Mouse (Mus musculus): ENCODE results near the gene Gbp8. TPM values are rescaled to one million over a fixed set of nuclear protein-coding genes. Genes with fewer than 3 reads are reported as not detected.
"Not testable (repeated sequence)": the region's sequence is repeated elsewhere in the genome, so short reads cannot be mapped to it uniquely, and the experiment has no call there.

The Gbp8 gene
- polyA plus RNA-seq, 1 experiment = 0.25 TPM

GRCm38 (mm10) chr5:105081900-105082299, 57.4 kb downstream of the Gbp8 start:
- 0 out of 2 replicates have a peak, but pooled peaks cover 3% of the 10 kb centered on the region for H3K9me3 ChIP-seq (replicated peaks; ENCODE audit: control insufficient read depth, insufficient read depth, low read length, poor library complexity, severe bottlenecking)
- no peak overlapping the region for H3K4me3 ChIP-seq (ENCODE audit: low read depth, low read length)
- H3K27me3 ChIP-seq (ENCODE audit: control insufficient read depth, insufficient read depth, low read length, poor library complexity, severe bottlenecking) = no peaks in the 10 kb centered on the region
- H3K9ac ChIP-seq (ENCODE audit: low read depth, poor library complexity, severe bottlenecking) = no peak overlapping the region
- H3K4me1 ChIP-seq (ENCODE audit: control insufficient read depth, insufficient read depth, low read length) = no peaks in the 10 kb centered on the region
- TF ChIP-seq EP300 (IDR thresholded peaks at IDR 0.05; ENCODE audit: insufficient read depth, low read depth, low read length) (no peak), POLR2A (IDR thresholded peaks at IDR 0.05; ENCODE audit: insufficient read depth, low read length) (no peak), CTCF (IDR thresholded peaks at IDR 0.05; ENCODE audit: low read depth, low read length) (no peak)
- H3K27ac ChIP-seq (ENCODE audit: insufficient read depth, low read length) = no peak overlapping the region
- H3K36me3 ChIP-seq (ENCODE audit: control insufficient read depth, insufficient read depth, low read length, poor library complexity, severe bottlenecking) = no peaks in the 10 kb centered on the region

DNA sequence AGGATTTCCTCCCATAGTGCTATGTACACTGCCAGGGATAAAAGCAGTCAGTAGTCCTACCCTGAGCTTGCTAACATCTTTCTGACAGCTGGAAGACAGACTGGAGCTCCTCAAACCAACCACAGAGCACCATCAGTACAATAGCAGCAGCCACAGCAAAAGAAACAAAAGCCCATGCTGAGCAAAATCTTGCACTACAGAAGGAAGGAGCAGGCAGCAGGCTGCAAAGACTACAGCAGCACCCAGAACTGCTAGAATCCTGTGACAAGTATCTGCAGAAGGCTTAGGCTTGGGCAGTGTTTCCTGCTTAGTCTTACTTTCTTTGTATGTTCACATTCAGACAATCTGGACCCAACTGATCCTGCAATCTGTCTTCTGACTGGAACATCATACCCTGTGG, 71.0 kb downstream of the Gbp8 start:
- not testable (repeated sequence) for H3K4me3 ChIP-seq (ENCODE audit: low read depth, low read length); H3K9me3 ChIP-seq (replicated peaks; ENCODE audit: control insufficient read depth, insufficient read depth, low read length, poor library complexity, severe bottlenecking); H3K27ac ChIP-seq (ENCODE audit: insufficient read depth, low read length)

GRCm38 (mm10) chr5:105064443-105064842, 74.9 kb downstream of the Gbp8 start:
- H3K4me1 ChIP-seq (ENCODE audit: control insufficient read depth, insufficient read depth, low read length); H3K9ac ChIP-seq (ENCODE audit: low read depth, poor library complexity, severe bottlenecking); H3K4me3 ChIP-seq (ENCODE audit: low read depth, low read length); H3K27ac ChIP-seq (ENCODE audit: insufficient read depth, low read length); H3K9me3 ChIP-seq (replicated peaks; ENCODE audit: control insufficient read depth, insufficient read depth, low read length, poor library complexity, severe bottlenecking); H3K36me3 ChIP-seq (ENCODE audit: control insufficient read depth, insufficient read depth, low read length, poor library complexity, severe bottlenecking); H3K27me3 ChIP-seq (ENCODE audit: control insufficient read depth, insufficient read depth, low read length, poor library complexity, severe bottlenecking): not testable (repeated sequence)

More for the DNA sequence above, 71.0 kb downstream of the Gbp8 start:
- not testable (repeated sequence) for H3K9ac ChIP-seq (ENCODE audit: low read depth, poor library complexity, severe bottlenecking); H3K36me3 ChIP-seq (ENCODE audit: control insufficient read depth, insufficient read depth, low read length, poor library complexity, severe bottlenecking); H3K4me1 ChIP-seq (ENCODE audit: control insufficient read depth, insufficient read depth, low read length); H3K27me3 ChIP-seq (ENCODE audit: control insufficient read depth, insufficient read depth, low read length, poor library complexity, severe bottlenecking)

DNA sequence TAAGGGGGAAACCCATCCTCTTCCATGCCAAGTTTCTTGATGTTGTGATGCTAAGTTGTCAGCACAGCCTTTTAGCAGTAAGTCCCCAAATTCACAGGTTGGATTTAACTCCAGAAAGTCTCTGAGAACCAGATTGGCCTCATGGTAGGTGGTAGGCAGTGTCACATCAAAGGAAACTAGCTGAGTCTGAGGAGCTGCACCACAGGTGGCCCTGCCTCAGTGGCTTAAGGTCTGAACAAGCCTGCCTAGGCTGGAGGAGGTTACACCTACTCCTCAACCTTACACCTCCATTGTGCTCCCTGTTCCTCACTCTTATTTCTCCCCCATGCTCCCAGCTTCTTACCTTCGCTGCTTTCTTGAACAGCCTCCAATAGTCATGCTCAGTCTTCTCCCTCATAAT, 76.0 kb downstream of the Gbp8 start:
- H3K36me3 ChIP-seq (ENCODE audit: control insufficient read depth, insufficient read depth, low read length, poor library complexity, severe bottlenecking) = no peaks in the 10 kb centered on the region
- no peak for TF ChIP-seq POLR2A (IDR thresholded peaks at IDR 0.05; ENCODE audit: insufficient read depth, low read length)
- no peak for TF ChIP-seq EP300 (IDR thresholded peaks at IDR 0.05; ENCODE audit: insufficient read depth, low read depth, low read length)
- TF ChIP-seq CTCF (IDR thresholded peaks at IDR 0.05; ENCODE audit: low read depth, low read length) = no peak
- H3K9me3 ChIP-seq (replicated peaks; ENCODE audit: control insufficient read depth, insufficient read depth, low read length, poor library complexity, severe bottlenecking) = no peaks in the 10 kb centered on the region
- no peak overlapping the region for H3K9ac ChIP-seq (ENCODE audit: low read depth, poor library complexity, severe bottlenecking)
- no peak overlapping the region for H3K27ac ChIP-seq (ENCODE audit: insufficient read depth, low read length)
- H3K4me1 ChIP-seq (ENCODE audit: control insufficient read depth, insufficient read depth, low read length) = no peaks in the 10 kb centered on the region
- no peaks in the 10 kb centered on the region for H3K27me3 ChIP-seq (ENCODE audit: control insufficient read depth, insufficient read depth, low read length, poor library complexity, severe bottlenecking)
- H3K4me3 ChIP-seq (ENCODE audit: low read depth, low read length) = no peak overlapping the region

- not testable (repeated sequence) for H3K36me3 ChIP-seq (ENCODE audit: control insufficient read depth, insufficient read depth, low read length, poor library complexity, severe bottlenecking); H3K9me3 ChIP-seq (replicated peaks; ENCODE audit: control insufficient read depth, insufficient read depth, low read length, poor library complexity, severe bottlenecking); H3K4me3 ChIP-seq (ENCODE audit: low read depth, low read length); H3K9ac ChIP-seq (ENCODE audit: low read depth, poor library complexity, severe bottlenecking); H3K27me3 ChIP-seq (ENCODE audit: control insufficient read depth, insufficient read depth, low read length, poor library complexity, severe bottlenecking); H3K27ac ChIP-seq (ENCODE audit: insufficient read depth, low read length); H3K4me1 ChIP-seq (ENCODE audit: control insufficient read depth, insufficient read depth, low read length)
Measured at GRCm38 (mm10) chr5:105062403-105062802, 76.9 kb downstream of the Gbp8 start.

DNA sequence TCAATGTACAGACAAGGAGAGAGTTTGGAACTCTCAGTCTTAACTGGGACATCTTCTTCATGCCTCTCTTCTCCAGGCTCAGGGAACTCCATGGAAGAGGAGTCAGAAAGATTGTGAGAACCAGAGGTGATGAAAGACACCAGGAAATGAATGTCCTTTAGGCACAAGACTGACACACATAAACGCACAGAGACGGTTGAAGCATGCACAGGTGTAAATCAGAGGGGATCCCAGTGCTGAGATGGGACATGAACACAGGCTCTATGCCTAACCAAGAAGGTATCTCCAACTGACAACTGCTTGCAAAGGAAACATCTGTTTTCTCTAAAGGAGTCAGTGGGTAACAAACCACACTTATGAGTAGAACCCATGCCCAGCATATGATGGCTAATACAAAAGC, 79.1 kb downstream of the Gbp8 start:
- Histone ChIP-seq H3K9me3 (replicated peaks; ENCODE audit: control insufficient read depth, insufficient read depth, low read length, poor library complexity, severe bottlenecking) (no peaks in the 10 kb centered on the region), H3K36me3 (ENCODE audit: control insufficient read depth, insufficient read depth, low read length, poor library complexity, severe bottlenecking) (no peaks in the 10 kb centered on the region), H3K27me3 (ENCODE audit: control insufficient read depth, insufficient read depth, low read length, poor library complexity, severe bottlenecking) (peaks cover 1% of the 10 kb centered on the region; the same call in 1 of the 2 replicates), H3K9ac (ENCODE audit: low read depth, poor library complexity, severe bottlenecking) (no peak overlapping the region), H3K4me1 (ENCODE audit: control insufficient read depth, insufficient read depth, low read length) (no peaks in the 10 kb centered on the region), H3K27ac (ENCODE audit: insufficient read depth, low read length) (no peak overlapping the region), H3K4me3 (ENCODE audit: low read depth, low read length) (no peak overlapping the region)
- TF ChIP-seq EP300 (IDR thresholded peaks at IDR 0.05; ENCODE audit: insufficient read depth, low read depth, low read length) (no peak), POLR2A (IDR thresholded peaks at IDR 0.05; ENCODE audit: insufficient read depth, low read length) (no peak), CTCF (IDR thresholded peaks at IDR 0.05; ENCODE audit: low read depth, low read length) (no peak)

- H3K9ac ChIP-seq (ENCODE audit: low read depth, poor library complexity, severe bottlenecking) = no peak overlapping the region
- no peaks in the 10 kb centered on the region for H3K4me1 ChIP-seq (ENCODE audit: control insufficient read depth, insufficient read depth, low read length)
- H3K36me3 ChIP-seq (ENCODE audit: control insufficient read depth, insufficient read depth, low read length, poor library complexity, severe bottlenecking) = no peaks in the 10 kb centered on the region
- H3K4me3 ChIP-seq (ENCODE audit: low read depth, low read length) = no peak overlapping the region
- TF ChIP-seq POLR2A (IDR thresholded peaks at IDR 0.05; ENCODE audit: insufficient read depth, low read length) (no peak), CTCF (IDR thresholded peaks at IDR 0.05; ENCODE audit: low read depth, low read length) (no peak), EP300 (IDR thresholded peaks at IDR 0.05; ENCODE audit: insufficient read depth, low read depth, low read length) (no peak)
- no peak overlapping the region for H3K27ac ChIP-seq (ENCODE audit: insufficient read depth, low read length)
- H3K9me3 ChIP-seq (replicated peaks; ENCODE audit: control insufficient read depth, insufficient read depth, low read length, poor library complexity, severe bottlenecking) = no peaks in the 10 kb centered on the region
- peaks cover 1% of the 10 kb centered on the region; the same call in 1 of the 2 replicates for H3K27me3 ChIP-seq (ENCODE audit: control insufficient read depth, insufficient read depth, low read length, poor library complexity, severe bottlenecking)
Measured at GRCm38 (mm10) chr5:105055279-105055678, 84.1 kb downstream of the Gbp8 start.

DNA sequence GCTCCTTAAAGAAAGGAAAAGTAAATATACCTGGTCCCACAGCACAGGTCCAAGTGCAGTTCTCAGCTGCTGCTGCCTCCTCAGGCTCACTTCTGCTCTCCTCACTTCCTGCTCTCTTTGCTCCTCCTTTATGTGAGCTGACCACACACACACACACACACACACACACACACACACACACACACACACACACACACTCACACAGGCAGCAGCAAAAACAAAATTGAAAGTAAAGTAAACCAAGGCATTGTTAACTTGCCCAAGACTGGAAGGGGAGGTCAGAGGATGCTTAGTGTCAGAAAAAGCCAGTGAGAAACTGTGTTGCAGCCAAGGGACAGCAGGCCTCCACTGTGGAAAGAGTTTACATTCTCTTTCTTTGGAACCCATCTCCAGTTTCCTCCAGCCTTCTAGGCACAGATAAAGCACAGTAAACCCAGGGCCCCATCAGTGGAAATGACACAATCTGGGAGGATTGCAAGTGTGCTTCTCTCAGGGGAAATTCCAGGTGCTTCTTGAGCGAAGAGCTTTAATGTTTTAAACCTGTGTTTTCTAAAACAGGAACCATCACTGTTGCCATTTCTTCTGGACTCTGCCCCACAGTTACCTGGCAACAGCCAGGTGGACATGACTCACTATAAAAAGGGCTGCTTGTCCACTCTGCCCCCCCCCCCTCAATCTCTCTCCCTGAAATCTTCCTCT, 85.7 kb downstream of the Gbp8 start:
- H3K27me3 ChIP-seq (ENCODE audit: control insufficient read depth, insufficient read depth, low read length, poor library complexity, severe bottlenecking); H3K4me3 ChIP-seq (ENCODE audit: low read depth, low read length); H3K4me1 ChIP-seq (ENCODE audit: control insufficient read depth, insufficient read depth, low read length); H3K27ac ChIP-seq (ENCODE audit: insufficient read depth, low read length); H3K9ac ChIP-seq (ENCODE audit: low read depth, poor library complexity, severe bottlenecking); H3K9me3 ChIP-seq (replicated peaks; ENCODE audit: control insufficient read depth, insufficient read depth, low read length, poor library complexity, severe bottlenecking); H3K36me3 ChIP-seq (ENCODE audit: control insufficient read depth, insufficient read depth, low read length, poor library complexity, severe bottlenecking): not testable (repeated sequence)

Data from ES-Bruce4 (cell line).